Mouse (Mus musculus) gonadal fat pad, adult 2 months (tissue): ENCODE measurements around the gene Ppef2. TPM values are rescaled to one million over a fixed set of nuclear protein-coding genes. Genes with fewer than 3 reads are reported as not detected.
"Not testable (repeated sequence)": the region's sequence is repeated elsewhere in the genome, so short reads cannot be mapped to it uniquely, and the experiment has no call there.

Experiments used
- DNase-seq: peaks from one replicate; pipeline ENCODE4 v3.0.0-alpha.2; 2012; ENCODE audit warnings: low read depth
- polyA plus RNA-seq: library from polyadenylated mRNA; depleted of rRNA; stranded (reverse); fragments of >200 nt; gene quantifications from 2 replicates; pipeline ENCODE4 v1.2.3, GENCODE M21; 2012; rRNA removed

Gene Ppef2
- polyA plus RNA-seq, 1 experiment, result 0.58 TPM

- not testable (repeated sequence) for DNase-seq
These were observed 60.4 kb downstream of the Ppef2 start for GRCm38 (mm10) chr5:92195716-92196115.

- DNase-seq, result no peak
These were observed 67.1 kb downstream of the Ppef2 start for GRCm38 (mm10) chr5:92188881-92189483.

- DNase-seq, result no peak
These were observed 72.8 kb downstream of the Ppef2 start for GRCm38 (mm10) chr5:92183071-92183830.

Other genes with a start within 250 kb of the Ppef2 start
- gene Cdkl2, start 212.4 kb downstream of the Ppef2 start, polyA plus RNA-seq, result 3.5 and 4.2 TPM in 2 replicates
- gene G3bp2, start 172.6 kb downstream of the Ppef2 start, polyA plus RNA-seq, result 31.6 and 37.3 TPM in 2 replicates
- 55.8 and 57.1 TPM in 2 replicates for gene Uso1, start 118.3 kb downstream of the Ppef2 start, polyA plus RNA-seq
- gene U90926, start 40.9 kb downstream of the Ppef2 start, polyA plus RNA-seq, result not detected in 2 replicates
- 43.8 and 55.8 TPM in 2 replicates for gene Naaa, start 21.9 kb upstream of the Ppef2 start, polyA plus RNA-seq
- 9.0 and 12.7 TPM in 2 replicates for gene Sdad1, start 54.2 kb upstream of the Ppef2 start, polyA plus RNA-seq
- 25.1 and 33.4 TPM in 2 replicates for gene Cxcl9, start 71.8 kb upstream of the Ppef2 start, polyA plus RNA-seq
- 97.5 and 121 TPM in 2 replicates for gene Art3, start 75.5 kb upstream of the Ppef2 start, polyA plus RNA-seq
- gene Cxcl10, start 92.6 kb upstream of the Ppef2 start, polyA plus RNA-seq, result 4.6 and 7.0 TPM in 2 replicates
- 17.2 and 19.3 TPM in 2 replicates for gene Nup54, start 178.9 kb upstream of the Ppef2 start, polyA plus RNA-seq